Comparison of ENCODE assay signal across 9 mouse cellular contexts in the genomic region with DNA sequence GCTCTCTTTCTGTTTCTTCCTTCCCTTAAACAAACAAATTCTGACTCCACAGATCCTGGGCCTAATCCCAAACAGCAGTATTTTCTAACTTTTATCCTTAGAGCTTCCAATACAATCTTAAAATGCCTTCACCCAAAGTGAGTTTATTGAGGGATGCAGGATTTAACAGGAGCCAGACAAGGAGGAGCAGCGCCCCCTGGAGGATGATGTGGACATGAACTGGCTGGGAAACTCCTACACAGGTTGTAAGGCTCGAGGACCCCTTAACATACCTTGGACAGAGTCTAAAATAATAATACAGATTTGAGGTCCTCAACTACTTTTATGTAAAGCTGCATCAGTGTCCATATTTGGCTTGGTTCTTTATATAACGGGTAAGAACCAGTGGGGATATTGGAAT. TPM values are rescaled to one million over a fixed set of nuclear protein-coding genes. Genes with fewer than 3 reads are reported as not detected.
A peak's percentile ranks its signal among the peaks of the same experiment; 100 is the strongest.
DNase-seq lines count a peak whose midpoint lies in the region; ATAC-seq and TF ChIP-seq lines count a peak whose summit lies in the region.
"Had no signal": no experiment of that assay in that cellular context is flagged by ENCODE, and none has a peak within 500 bp of the region (broad histone marks: within the 10 kb centered on the region; RNA-seq: fewer than 3 reads in every experiment).

No protein-coding gene starts in this region.

- 13% methylated on average over 3 of the region's 3 CpGs for WGBS in kidney, embryonic 14.5 days
- WGBS in forebrain, embryonic 14.5 days, result 10% methylated on average over 3 of the region's 3 CpGs

- H3K9me3 ChIP-seq in kidney, embryonic 14.5 days (ENCODE audit: control insufficient read depth, low read length), result no peaks in the 10 kb centered on the region
- no peaks in the 10 kb centered on the region for H3K9me3 ChIP-seq in G1E (replicated peaks)
- H3K9me3 ChIP-seq in forebrain, embryonic 14.5 days (replicated peaks; ENCODE audit: control insufficient read depth, low read length), result no peaks in the 10 kb centered on the region

- H3K27ac ChIP-seq in kidney, embryonic 14.5 days (ENCODE audit: low read depth, low read length), result no peak overlapping the region
- no peak overlapping the region for H3K27ac ChIP-seq in forebrain, embryonic 14.5 days (ENCODE audit: low read depth, low read length)
- H3K27ac ChIP-seq: macrophage had no signal

- H3K36me3 ChIP-seq in kidney, embryonic 14.5 days (ENCODE audit: control insufficient read depth, insufficient read depth, low read length), result no peaks in the 10 kb centered on the region
- no peaks in the 10 kb centered on the region for H3K36me3 ChIP-seq in G1E (replicated peaks)
- no peaks in the 10 kb centered on the region for H3K36me3 ChIP-seq in forebrain, embryonic 14.5 days (ENCODE audit: control insufficient read depth, insufficient read depth, low read length)

- H3K4me2 ChIP-seq in kidney, embryonic 14.5 days (replicated peaks; ENCODE audit: low read depth, low read length), result no peak overlapping the region
- H3K4me2 ChIP-seq in forebrain, embryonic 14.5 days (ENCODE audit: low read length), result no peak overlapping the region

- H3K9ac ChIP-seq in kidney, embryonic 14.5 days (ENCODE audit: low read depth, low read length), result no peak overlapping the region
- no peak overlapping the region for H3K9ac ChIP-seq in forebrain, embryonic 14.5 days (ENCODE audit: low read length)

- no peak overlapping the region for H3K4me3 ChIP-seq in kidney, embryonic 14.5 days (ENCODE audit: low read length)
- H3K4me3 ChIP-seq in G1E (ENCODE audit: low read depth, low read length), result no peak overlapping the region
- H3K4me3 ChIP-seq in forebrain, embryonic 14.5 days (ENCODE audit: low read depth, low read length), result no peak overlapping the region

- peak; percentile 17 for DNase-seq in kidney, adult 9 months
- peak; percentile 45 for DNase-seq in G1E (ENCODE audit: low spot score)
- DNase-seq in c-Kit-positive CD71-positive TER-119-negative erythroid progenitor cells, embryonic 14.5 days (ENCODE audit: low read depth), result peak; percentile 19
- DNase-seq in forebrain, embryonic 14.5 days (ENCODE audit: low spot score), result peak; percentile 84
- DNase-seq in left cerebral cortex, postnatal 14 days (ENCODE audit: low spot score in 2 of 2), result peak; percentile 64 to 76
- DNase-seq in retina, postnatal 1 day, result peak; percentile 84
- no peak for DNase-seq in urinary bladder, adult 18-20 months (ENCODE audit: low spot score in 2 of 2)

- H3K27me3 ChIP-seq in kidney, embryonic 14.5 days (ENCODE audit: control insufficient read depth, insufficient read depth, low read length), result no peaks in the 10 kb centered on the region
- H3K27me3 ChIP-seq in G1E (ENCODE audit: insufficient read depth, low read length), result no peaks in the 10 kb centered on the region
- H3K27me3 ChIP-seq in forebrain, embryonic 14.5 days (replicated peaks; ENCODE audit: control insufficient read depth, insufficient read depth, low read length), result no peaks in the 10 kb centered on the region

- intact Hi-C loops in left cerebral cortex, postnatal 14 days (cut with DNase I), result loop anchor here (5.0 kb wide), 1 partner anchor 59 kb away; no protein-coding TSS in a partner anchor

- peak; percentile 91 for TF ChIP-seq CTCF in G1E (IDR thresholded peaks at IDR 0.05; ENCODE audit: low read depth, low read length)

- no peak for ATAC-seq in kidney, embryonic 14.5 days (ENCODE audit: low FRiP score, low TSS enrichment)
- no peak for ATAC-seq in G1E (ENCODE audit: extremely low read depth, insufficient number of reproducible peaks, low FRiP score, poor library complexity, severe bottlenecking)
- no peak for ATAC-seq in forebrain, embryonic 14.5 days

- H3K4me1 ChIP-seq in kidney, embryonic 14.5 days (ENCODE audit: control insufficient read depth, insufficient read depth, low read length), result no peaks in the 10 kb centered on the region
- H3K4me1 ChIP-seq in G1E (ENCODE audit: insufficient read depth, low read depth, low read length), result peaks cover 78% of the 10 kb centered on the region
- no peaks in the 10 kb centered on the region for H3K4me1 ChIP-seq in forebrain, embryonic 14.5 days (ENCODE audit: control insufficient read depth, insufficient read depth, low read length)

RNA-seq across cellular contexts. Expression of gene Lonrf2, which starts 19.7 kb away (rescaled TPM):
- 1.4 and 2.6 TPM in 2 replicates for polyA plus RNA-seq in kidney, embryonic 14.5 days (2014; fragmentation: Nextera tagmentation; extraction: Ambion mirVana)
- total RNA-seq in G1E (2014; fragmentation: Nextera tagmentation) (41.8 and 42.0 TPM in 2 replicates), G1E (2017) (43.1 and 48.5 TPM in 2 replicates)
- 2.8 and 2.9 TPM in 2 replicates for polyA plus RNA-seq in G1E (2012)
- polyA plus RNA-seq in forebrain, embryonic 14.5 days (2014; fragmentation: Nextera tagmentation; extraction: Ambion mirVana), result 10.5 and 11.1 TPM in 2 replicates
- 100 to 1,000 TPM; 127 to 129 TPM for total RNA-seq in left cerebral cortex, postnatal 14 days (2021)
- polyA plus RNA-seq: macrophage had no signal

RNA-seq across cellular contexts. Expression of gene Chst10, which starts 41.8 kb away (rescaled TPM):
- 4.5 and 7.2 TPM in 2 replicates for polyA plus RNA-seq in kidney, embryonic 14.5 days (2014; fragmentation: Nextera tagmentation; extraction: Ambion mirVana)
- total RNA-seq in G1E (2014; fragmentation: Nextera tagmentation), result 110 and 124 TPM in 2 replicates
- total RNA-seq in G1E (2017), result 41.3 and 45.6 TPM in 2 replicates
- 19.7 and 22.8 TPM in 2 replicates for polyA plus RNA-seq in G1E (2012)
- polyA plus RNA-seq in forebrain, embryonic 14.5 days (2014; fragmentation: Nextera tagmentation; extraction: Ambion mirVana), result 48.7 and 58.2 TPM in 2 replicates
- 10 to 100 TPM; 57.0 to 58.3 TPM for total RNA-seq in left cerebral cortex, postnatal 14 days (2021)

Comparison
In these comparisons a context has a peak if more than half of its experiments do, and no peak if none do; other contexts are left out.
1. DNase-seq: peak in kidney, adult 9 months (single experiment), G1E (single experiment), c-Kit-positive CD71-positive TER-119-negative erythroid progenitor cells, embryonic 14.5 days (single experiment), forebrain, embryonic 14.5 days (single experiment), left cerebral cortex, postnatal 14 days (2 of 2) and retina, postnatal 1 day (single experiment); none in urinary bladder, adult 18-20 months (0 of 2).